ENCODE assay signal across 10 mouse cellular contexts in the genomic region with DNA sequence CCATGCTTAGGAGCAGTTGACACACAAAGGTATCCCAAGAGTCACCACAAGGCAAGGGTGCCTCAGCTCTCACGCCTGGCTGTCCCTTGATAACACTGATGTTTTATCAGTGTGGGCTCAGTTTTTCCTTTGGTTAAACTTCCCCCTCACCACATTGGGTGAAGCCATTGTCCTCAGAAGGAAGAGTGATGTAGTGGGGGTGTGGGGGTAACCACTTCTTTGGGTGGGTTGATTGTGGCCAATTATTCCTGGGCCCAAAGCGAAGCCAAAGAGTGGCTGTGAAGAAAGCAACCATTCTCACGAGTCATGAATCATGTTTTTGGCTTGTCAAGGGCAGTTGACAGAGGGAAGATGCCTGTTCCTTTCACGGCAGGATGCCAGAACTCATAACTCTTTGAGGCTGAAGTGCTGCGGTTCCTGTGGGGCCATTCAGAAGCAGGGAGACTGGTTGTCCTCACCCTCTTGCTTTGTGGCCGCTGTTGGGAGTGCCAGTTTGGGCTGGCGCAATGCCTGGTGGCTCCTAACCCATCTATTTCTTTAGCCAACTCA.
A peak's percentile ranks its signal among the peaks of the same experiment; 100 is the strongest.
DNase-seq lines count a peak whose midpoint lies in the region; ATAC-seq and TF ChIP-seq lines count a peak whose summit lies in the region.
"Had no signal": no experiment of that assay in that cellular context is flagged by ENCODE, and none has a peak within 500 bp of the region (broad histone marks: within the 10 kb centered on the region; RNA-seq: fewer than 3 reads in every experiment).

No protein-coding gene starts in this region.

- no peaks in the 10 kb centered on the region for H3K36me3 ChIP-seq in liver, postnatal 0 days (replicated peaks; ENCODE audit: insufficient read depth, low read length)
- H3K36me3 ChIP-seq: embryonic facial prominence, embryonic 13.5 days had no signal

- H3K9me3 ChIP-seq in liver, postnatal 0 days (ENCODE audit: low read length) = no peaks in the 10 kb centered on the region
- H3K9me3 ChIP-seq: embryonic facial prominence, embryonic 13.5 days had no signal

- TF ChIP-seq EP300 in liver, postnatal 0 days (IDR thresholded peaks at IDR 0.05; ENCODE audit: low read depth) = peak; percentile 91

- intact Hi-C loops in gastrocnemius, adult 2 months (cut with DNase I) = no loop called here

- no peaks in the 10 kb centered on the region for H3K27me3 ChIP-seq in liver, postnatal 0 days (ENCODE audit: insufficient read depth, low read length)
- H3K27me3 ChIP-seq: CH12.LX; embryonic facial prominence, embryonic 13.5 days had no signal

- no peak overlapping the region; the same call in 1 of the 2 replicates for H3K4me2 ChIP-seq in liver, postnatal 0 days (ENCODE audit: low read depth, low read length)
- H3K4me2 ChIP-seq: embryonic facial prominence, embryonic 13.5 days had no signal

- H3K9ac ChIP-seq in liver, postnatal 0 days (replicated peaks) = no peak overlapping the region
- H3K9ac ChIP-seq: embryonic facial prominence, embryonic 13.5 days had no signal

- peaks cover 14% of the 10 kb centered on the region for H3K4me1 ChIP-seq in liver, postnatal 0 days (ENCODE audit: insufficient read depth)

- no peak for TF ChIP-seq CTCF in gastrocnemius, adult 2 months (IDR thresholded peaks at IDR 0.05)
- no peak for TF ChIP-seq CTCF in liver, postnatal 0 days (IDR thresholded peaks at IDR 0.05; ENCODE audit: low read depth)

- ATAC-seq in liver, postnatal 0 days = peak; percentile 81

- peak; percentile 24 for DNase-seq in gastrocnemius, adult 2 months
- DNase-seq in gastrocnemius, adult 18-20 months (ENCODE audit: low spot score) = no peak
- peak; percentile 61 for DNase-seq in adrenal gland, postnatal 25 days
- DNase-seq in gastrocnemius, postnatal 4 days (ENCODE audit: low spot score in 2 of 2) = peak; percentile 15 to 17
- peak; percentile 26 for DNase-seq in kidney, adult 9 months
- peak; percentile 22 for DNase-seq in liver, postnatal 0 days
- peak; percentile 8 for DNase-seq in right cerebral cortex, postnatal 25 days
- DNase-seq in thymus, postnatal 36 days = no peak

- 34% methylated on average over 7 of the region's 7 CpGs for WGBS in liver, postnatal 0 days (ENCODE audit: insufficient replicate concordance)

- H3K4me3 ChIP-seq in gastrocnemius, adult 2 months = no peak overlapping the region
- H3K4me3 ChIP-seq in liver, postnatal 0 days (ENCODE audit: low read depth, low read length) = no peak overlapping the region
- H3K4me3 ChIP-seq: embryonic facial prominence, embryonic 13.5 days had no signal

- no peak overlapping the region for H3K27ac ChIP-seq in gastrocnemius, adult 2 months
- 0 out of 2 replicates have a peak overlapping the region, but pooled peaks have one; percentile 41 for H3K27ac ChIP-seq in liver, postnatal 0 days (ENCODE audit: low read depth)
- H3K27ac ChIP-seq: embryonic facial prominence, embryonic 13.5 days had no signal

Comparison
In these comparisons a context has a peak if more than half of its experiments do, and no peak if none do; other contexts are left out.
1. DNase-seq: peak in gastrocnemius, adult 2 months (single experiment), adrenal gland, postnatal 25 days (single experiment), gastrocnemius, postnatal 4 days (2 of 2), kidney, adult 9 months (single experiment), liver, postnatal 0 days (single experiment) and right cerebral cortex, postnatal 25 days (single experiment); none in gastrocnemius, adult 18-20 months (single experiment) and thymus, postnatal 36 days (0 of 2).